Mouse (Mus musculus) left cerebral cortex, adult 8-10 months (tissue): ENCODE measurements at regions not wholly inside any gene's neighbourhood (a gene's known extent, or its start where the extent isn't known, plus 50 kb on each side); places are given as distances from the start of the nearest gene placed in this dataset.

Experiments
- DNase-seq, 2 experiments: peaks; one replicate each; pipeline ENCODE4 v3.0.0; 2022; ENCODE audit warnings: low spot score in 2 of 2

DNA sequence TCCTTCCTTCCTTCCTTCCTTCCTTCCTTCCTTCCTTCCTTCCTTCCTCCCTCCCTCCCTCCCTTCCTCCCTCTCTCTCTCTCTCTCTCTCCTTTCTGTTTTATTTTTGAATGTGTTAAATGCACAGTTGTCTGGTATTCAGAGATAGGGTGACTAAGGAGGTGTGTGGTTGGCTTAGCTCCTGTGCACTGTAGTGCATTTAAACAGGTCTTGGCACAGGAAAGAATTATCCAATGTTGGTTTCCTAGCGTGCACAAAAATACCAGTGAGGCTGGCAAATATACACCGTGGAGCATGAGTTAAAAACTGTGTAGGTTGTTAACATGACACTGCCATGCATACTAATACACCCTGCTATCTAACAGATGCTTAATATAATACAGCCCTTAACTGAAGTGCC, 297.7 kb upstream of the Stt3b start:
- peak in 1 of 2 experiments; percentile 13 for DNase-seq

DNA sequence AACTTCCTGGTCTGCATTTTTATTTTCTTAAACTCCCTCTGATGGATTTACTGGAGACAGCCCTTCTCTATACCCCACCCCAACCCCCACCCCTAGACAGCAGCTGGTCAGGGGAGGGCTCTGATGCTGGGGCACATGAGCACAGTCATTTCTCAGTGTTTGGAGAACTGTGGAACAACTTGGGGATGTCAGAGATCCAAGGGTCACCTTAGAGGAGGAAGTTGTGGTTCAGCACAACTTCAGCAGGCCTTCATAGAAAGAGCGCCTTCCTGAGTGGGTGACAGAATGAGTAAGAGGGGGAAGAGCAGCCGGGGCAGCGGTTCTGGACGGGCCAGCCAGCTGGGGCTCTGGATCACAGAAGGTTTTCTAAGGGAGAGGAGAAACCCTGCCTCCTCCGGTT, 298.2 kb upstream of the Stt3b start:
- DNase-seq: no peak

DNA sequence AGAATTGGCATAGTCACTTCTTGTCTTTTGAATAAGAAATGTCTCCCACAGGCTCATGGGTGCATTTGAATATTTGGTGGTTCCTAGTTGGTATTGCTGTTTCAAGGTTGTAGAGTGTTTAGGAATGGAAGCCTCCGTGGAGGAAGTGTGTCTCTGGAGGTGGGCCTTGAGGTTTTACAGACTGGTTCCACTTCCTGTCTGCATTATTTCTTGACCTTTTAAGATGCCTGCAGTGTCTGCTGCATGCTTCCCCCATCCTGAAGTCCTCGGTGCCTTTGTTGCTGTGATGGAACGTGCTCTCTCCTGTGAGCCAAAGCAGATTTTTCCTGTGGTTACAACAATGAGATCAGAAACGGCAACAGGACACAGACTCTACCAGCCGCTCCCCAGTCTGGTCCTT, 299.4 kb upstream of the Gadl1 start:
- no peak for DNase-seq

DNA sequence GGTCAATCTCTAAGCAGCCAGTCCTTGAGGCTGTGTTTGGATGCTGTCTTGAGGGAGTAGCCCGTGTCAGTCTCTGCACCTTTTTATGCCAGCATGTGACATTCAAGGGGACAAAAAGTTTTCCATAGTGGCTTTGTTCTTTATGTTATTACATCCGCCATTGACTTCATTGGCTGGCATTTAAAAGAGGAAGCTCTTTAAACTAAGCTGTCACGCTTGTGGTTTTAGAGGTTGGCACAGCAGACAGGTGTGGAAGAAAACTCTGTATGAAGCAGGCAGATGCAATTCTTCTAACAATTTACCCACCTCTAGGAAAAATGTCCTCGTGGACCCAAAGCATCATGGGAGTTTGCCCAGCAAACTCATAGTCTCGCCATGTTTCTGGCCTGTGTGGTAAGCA, 297.5 kb upstream of the Gadl1 start:
- DNase-seq: no peak

- no peak for DNase-seq
These were observed 296.3 kb upstream of the Gadl1 start for GRCm38 (mm10) chr9:115612908-115613307.

GRCm38 (mm10) chr9:115614007-115614406, 295.2 kb upstream of the Gadl1 start:
- no peak for DNase-seq

DNA sequence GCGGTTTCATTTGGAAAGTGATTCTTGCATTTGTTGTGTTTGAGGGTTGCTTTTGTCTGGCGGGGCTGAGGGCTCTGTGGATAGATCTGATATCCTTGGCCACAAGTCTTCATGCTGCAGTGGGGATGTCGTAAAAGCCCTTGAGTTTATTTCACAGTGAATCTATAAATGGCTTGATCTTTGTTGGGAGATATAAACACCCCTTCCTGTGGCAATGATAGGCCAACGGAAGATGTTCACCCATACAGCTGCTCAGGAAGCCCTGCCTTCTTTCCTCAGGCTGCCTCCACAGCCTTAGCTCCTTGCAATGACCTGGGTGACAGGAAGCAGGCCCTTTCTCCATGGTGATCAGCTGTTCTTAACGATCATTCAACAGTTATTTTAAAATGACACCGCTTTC, 291.3 kb upstream of the Gadl1 start:
- no peak for DNase-seq

- no peak for DNase-seq
These were observed 285.3 kb upstream of the Gadl1 start for GRCm38 (mm10) chr9:115623948-115624347.

DNA sequence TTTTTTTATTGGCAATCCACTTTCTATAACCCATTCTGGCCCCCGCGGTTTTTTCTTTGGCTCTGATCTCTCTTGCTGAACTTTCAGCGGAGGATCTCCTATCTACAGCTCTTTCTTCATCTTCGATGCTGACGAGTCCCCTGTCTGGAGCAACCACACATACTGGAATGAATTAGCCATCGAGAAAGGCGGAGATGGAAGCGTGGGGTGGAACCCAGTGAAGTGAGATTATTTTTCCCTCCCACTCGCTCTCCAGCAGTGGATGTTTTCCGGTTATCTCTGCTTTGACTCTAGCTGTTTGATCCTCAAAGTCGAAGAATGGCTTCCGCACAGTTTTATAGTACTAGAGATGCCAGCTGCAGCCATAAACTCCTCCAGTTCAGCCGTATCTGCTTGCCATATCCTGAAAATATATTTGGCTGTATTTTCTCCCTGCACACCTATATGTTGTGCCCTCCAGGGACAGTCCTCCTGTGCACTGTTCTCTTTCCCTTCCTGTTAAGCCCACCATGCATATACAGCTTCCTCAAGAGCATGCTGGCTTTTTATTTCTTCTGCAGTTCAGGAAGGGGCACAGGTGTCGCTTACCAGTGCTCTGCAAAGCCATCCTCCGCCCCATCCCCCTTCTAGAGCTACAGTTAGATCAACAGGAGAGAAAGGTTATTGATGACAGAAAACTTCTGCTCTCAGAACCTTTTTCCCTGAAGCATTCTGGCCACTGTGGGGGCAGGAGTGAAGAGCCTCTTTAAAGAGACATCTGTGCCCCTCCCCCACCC, 284.3 kb upstream of the Gadl1 start:
- no peak for DNase-seq

DNA sequence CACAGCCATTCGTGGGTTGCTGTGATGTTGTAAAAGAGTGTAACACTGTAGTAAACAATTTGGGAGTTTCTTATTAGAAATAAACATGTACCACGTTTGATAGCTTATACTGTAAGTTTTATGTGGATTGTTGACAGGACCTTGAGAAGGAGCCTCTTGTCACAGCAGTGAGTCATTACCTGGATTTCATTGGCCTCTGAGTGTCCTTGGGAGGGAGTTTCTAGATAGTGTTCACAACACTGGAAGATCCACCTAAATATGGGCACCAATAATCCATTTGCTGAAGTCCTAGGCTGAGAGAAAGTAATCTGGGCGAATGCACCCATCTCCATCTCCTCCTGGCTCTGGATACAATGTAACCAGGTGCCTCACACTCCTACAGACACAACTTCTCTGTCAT, 281.7 kb upstream of the Gadl1 start:
- no peak for DNase-seq

- no peak for DNase-seq
These were observed 272.1 kb upstream of the Gadl1 start for GRCm38 (mm10) chr9:115637114-115637513.

DNA sequence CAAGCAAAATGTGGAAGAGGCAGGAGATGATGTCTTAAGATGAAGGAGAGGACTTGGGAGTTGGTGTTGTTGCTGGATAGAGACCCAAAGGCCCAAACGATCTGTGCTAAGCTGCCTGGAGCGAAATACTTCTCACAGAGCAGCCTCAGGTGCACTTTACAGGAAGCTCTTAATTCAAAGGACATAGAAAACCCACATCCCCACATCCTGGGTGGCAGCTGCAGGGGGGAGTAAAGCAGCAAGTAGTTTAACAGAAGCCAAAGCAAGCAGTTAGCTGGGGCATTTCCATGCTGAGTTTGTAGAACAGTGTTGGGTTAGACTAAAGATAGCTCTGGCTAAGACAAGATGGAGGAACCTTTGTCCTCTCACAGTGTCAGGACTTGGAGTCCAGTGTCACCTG, 268.5 kb upstream of the Gadl1 start:
- no peak for DNase-seq

DNA sequence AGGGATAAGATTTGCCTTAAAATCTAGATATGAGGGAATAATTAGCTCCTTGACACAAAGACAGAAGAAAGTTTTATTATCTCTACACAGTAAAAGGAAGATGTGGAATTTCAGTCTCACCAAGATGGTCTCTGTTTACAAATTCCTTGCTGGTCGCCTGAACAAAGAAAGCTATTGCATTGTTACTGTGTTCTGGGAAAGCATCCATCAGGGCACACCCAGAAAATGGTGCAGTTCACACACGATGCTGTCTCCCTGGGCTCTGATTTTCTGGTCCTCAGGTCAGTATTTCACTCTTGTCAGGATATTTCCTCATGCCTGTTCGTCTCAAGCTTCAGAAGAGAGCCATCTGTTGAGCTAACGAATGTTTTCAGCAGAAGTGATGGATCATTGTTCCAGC, 267.2 kb upstream of the Gadl1 start:
- DNase-seq: no peak

DNA sequence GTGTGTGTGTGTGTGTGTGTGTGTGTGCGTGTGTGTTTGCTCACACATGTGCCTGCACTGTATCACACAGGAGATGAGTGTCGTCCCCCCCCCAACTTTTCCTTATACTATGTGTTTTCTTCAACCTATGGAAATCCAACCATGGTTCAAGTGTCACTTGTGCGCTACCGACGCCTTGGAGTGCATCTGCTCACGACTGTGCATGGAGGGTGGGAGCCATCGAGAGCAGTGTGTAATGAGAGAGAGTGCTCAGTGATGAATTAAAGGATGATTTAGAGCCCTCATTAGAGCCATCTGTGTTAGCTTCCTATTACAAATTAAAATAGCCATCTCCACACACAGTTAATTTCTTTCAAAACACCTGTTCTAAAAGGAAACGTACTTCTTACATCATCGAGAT, 264.3 kb upstream of the Gadl1 start:
- DNase-seq: no peak

GRCm38 (mm10) chr9:115646226-115646625, 263.0 kb upstream of the Gadl1 start:
- DNase-seq: no peak

- peak in 1 of 2 experiments; percentile 8 for DNase-seq
These were observed 257.5 kb upstream of the Gadl1 start for GRCm38 (mm10) chr9:115651708-115652107.

GRCm38 (mm10) chr9:115653116-115653515, 256.1 kb upstream of the Gadl1 start:
- no peak for DNase-seq

DNA sequence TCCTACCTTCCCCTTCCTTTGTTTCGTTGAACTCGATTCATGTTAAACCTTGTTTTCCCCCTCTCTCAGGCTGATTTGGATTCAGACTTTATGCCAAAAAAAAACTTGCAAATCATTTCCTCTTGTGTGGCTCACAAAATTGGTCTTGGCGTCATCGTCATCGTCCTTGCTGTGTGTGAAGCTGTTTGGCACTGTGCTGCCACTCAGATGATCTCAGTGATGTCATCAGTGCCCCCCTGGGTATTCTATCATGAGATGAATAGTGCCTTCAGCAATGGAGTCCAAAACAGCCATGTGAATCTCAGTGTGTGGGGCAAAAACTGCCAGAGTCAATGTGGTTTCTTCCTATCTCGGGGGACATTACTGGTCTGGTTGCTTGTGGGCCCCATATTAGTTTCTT, 254.3 kb upstream of the Gadl1 start:
- no peak for DNase-seq

- no peak for DNase-seq
These were observed 252.7 kb upstream of the Gadl1 start for GRCm38 (mm10) chr9:115656538-115656937.

GRCm38 (mm10) chr9:115656994-115657713, 252.1 kb upstream of the Gadl1 start:
- DNase-seq: no peak

GRCm38 (mm10) chr9:115658477-115658876, 250.8 kb upstream of the Gadl1 start:
- no peak for DNase-seq

GRCm38 (mm10) chr9:115660371-115660770, 248.9 kb upstream of the Gadl1 start:
- no peak for DNase-seq

DNA sequence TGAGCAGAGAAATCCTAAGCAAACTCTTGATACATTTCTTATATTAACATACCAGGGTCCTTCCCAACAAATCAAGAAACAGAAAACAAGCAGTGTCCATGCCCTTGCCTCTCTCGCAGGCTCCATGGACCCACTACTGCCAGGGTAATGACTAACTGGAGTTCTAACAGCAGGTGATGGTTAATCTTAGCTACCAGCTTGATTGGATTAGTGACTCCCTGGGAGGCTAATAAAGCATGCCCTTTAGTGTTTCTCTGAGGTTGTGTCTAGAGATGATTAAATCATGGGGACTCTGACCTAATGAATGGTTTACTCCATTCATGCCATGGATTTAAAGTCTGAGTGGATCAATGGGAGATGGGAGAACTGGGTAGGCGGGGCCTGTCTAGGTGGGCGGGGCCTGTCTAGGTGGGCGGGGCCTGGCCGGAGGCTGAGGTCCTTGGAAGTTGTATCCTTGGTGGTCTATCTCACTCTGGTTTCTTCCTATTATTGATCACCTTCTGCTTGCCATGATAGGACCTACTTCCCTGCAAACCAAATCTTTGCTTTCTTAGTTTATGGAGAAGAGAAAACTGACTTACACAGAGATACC, 247.3 kb upstream of the Gadl1 start:
- DNase-seq: no peak
